Mouse (Mus musculus): ENCODE measurements at regions not wholly inside any gene's neighbourhood (a gene's known extent, or its start where the extent isn't known, plus 50 kb on each side); places are given as distances from the start of the nearest gene placed in this dataset.

- 88% methylated on average over 4 of the region's 4 CpGs for WGBS
- no peak overlapping the region for H3K4me2 ChIP-seq (ENCODE audit: low read depth, low read length)
- H3K36me3 ChIP-seq (replicated peaks; ENCODE audit: control insufficient read depth, insufficient read depth, low read depth, low read length): no peaks in the 10 kb centered on the region
- H3K27ac ChIP-seq (replicated peaks; ENCODE audit: low read depth, low read length): no peak overlapping the region
- no peak for DNase-seq (ENCODE audit: low spot score)
- no peak overlapping the region for H3K9ac ChIP-seq (replicated peaks; ENCODE audit: low read length)
- no peak for ATAC-seq (replicated peaks; ENCODE audit: insufficient number of reproducible peaks, low FRiP score, low TSS enrichment, low read depth)
- H3K4me3 ChIP-seq (ENCODE audit: low read depth, low read length): no peak overlapping the region
- H3K9me3 ChIP-seq (replicated peaks; ENCODE audit: control insufficient read depth, low read length): no peaks in the 10 kb centered on the region
- no peaks in the 10 kb centered on the region for H3K4me1 ChIP-seq (ENCODE audit: control insufficient read depth, insufficient read depth, low read length)
- H3K27me3 ChIP-seq (ENCODE audit: control insufficient read depth, insufficient read depth, low read length): no peaks in the 10 kb centered on the region
These were observed 539.9 kb upstream of the Zfp804a start for GRCm38 (mm10) chr2:81513030-81513579.

- Histone ChIP-seq H3K36me3 (replicated peaks; ENCODE audit: control insufficient read depth, insufficient read depth, low read depth, low read length) (no peaks in the 10 kb centered on the region), H3K9me3 (replicated peaks; ENCODE audit: control insufficient read depth, low read length) (no peaks in the 10 kb centered on the region), H3K27me3 (ENCODE audit: control insufficient read depth, insufficient read depth, low read length) (no peaks in the 10 kb centered on the region), H3K4me1 (ENCODE audit: control insufficient read depth, insufficient read depth, low read length) (no peaks in the 10 kb centered on the region), H3K4me2 (ENCODE audit: low read depth, low read length) (no peak overlapping the region), H3K27ac (replicated peaks; ENCODE audit: low read depth, low read length) (no peak overlapping the region), H3K4me3 (ENCODE audit: low read depth, low read length) (no peak overlapping the region), H3K9ac (replicated peaks; ENCODE audit: low read length) (no peak overlapping the region)
- DNase-seq (ENCODE audit: low spot score) (no peak), ATAC-seq (replicated peaks; ENCODE audit: insufficient number of reproducible peaks, low FRiP score, low TSS enrichment, low read depth) (no peak)
- 82% methylated on average over 2 of the region's 2 CpGs for WGBS
These were observed 514.9 kb upstream of the Zfp804a start for GRCm38 (mm10) chr2:81538111-81538510.

GRCm38 (mm10) chr2:81549158-81549557 lies 503.9 kb upstream of the Zfp804a start:
- ATAC-seq (replicated peaks; ENCODE audit: insufficient number of reproducible peaks, low FRiP score, low TSS enrichment, low read depth): no peak
- 72% methylated on average over 2 of the region's 2 CpGs for WGBS
- H3K27ac ChIP-seq (replicated peaks; ENCODE audit: low read depth, low read length): no peak overlapping the region

GRCm38 (mm10) chr2:81582111-81582510 lies 470.9 kb upstream of the Zfp804a start:
- H3K27me3 ChIP-seq (ENCODE audit: control insufficient read depth, insufficient read depth, low read length): no peaks in the 10 kb centered on the region
- ATAC-seq (replicated peaks; ENCODE audit: insufficient number of reproducible peaks, low FRiP score, low TSS enrichment, low read depth) (no peak), DNase-seq (ENCODE audit: low spot score) (no peak)
- H3K36me3 ChIP-seq (replicated peaks; ENCODE audit: control insufficient read depth, insufficient read depth, low read depth, low read length): no peaks in the 10 kb centered on the region
- no peaks in the 10 kb centered on the region for H3K9me3 ChIP-seq (replicated peaks; ENCODE audit: control insufficient read depth, low read length)
- no peak overlapping the region for H3K4me2 ChIP-seq (ENCODE audit: low read depth, low read length)
- H3K27ac ChIP-seq (replicated peaks; ENCODE audit: low read depth, low read length): no peak overlapping the region
- no peaks in the 10 kb centered on the region for H3K4me1 ChIP-seq (ENCODE audit: control insufficient read depth, insufficient read depth, low read length)
- H3K4me3 ChIP-seq (ENCODE audit: low read depth, low read length): no peak overlapping the region
- 76% methylated on average over 3 of the region's 3 CpGs for WGBS
- no peak overlapping the region for H3K9ac ChIP-seq (replicated peaks; ENCODE audit: low read length)

More at GRCm38 (mm10) chr2:81549158-81549557, 503.9 kb upstream of the Zfp804a start:
- Histone ChIP-seq H3K27me3 (ENCODE audit: control insufficient read depth, insufficient read depth, low read length) (no peaks in the 10 kb centered on the region), H3K4me3 (ENCODE audit: low read depth, low read length) (no peak overlapping the region), H3K4me2 (ENCODE audit: low read depth, low read length) (no peak overlapping the region), H3K9me3 (replicated peaks; ENCODE audit: control insufficient read depth, low read length) (no peaks in the 10 kb centered on the region), H3K36me3 (replicated peaks; ENCODE audit: control insufficient read depth, insufficient read depth, low read depth, low read length) (no peaks in the 10 kb centered on the region), H3K9ac (replicated peaks; ENCODE audit: low read length) (no peak overlapping the region), H3K4me1 (ENCODE audit: control insufficient read depth, insufficient read depth, low read length) (no peaks in the 10 kb centered on the region)
- no peak for DNase-seq (ENCODE audit: low spot score)

Data from embryonic facial prominence, embryonic 11.5 days (tissue).